Mouse (Mus musculus) cortical plate, adult 2 months (tissue): ENCODE measurements around the gene Synpo2.

Source experiments
- CTCF ChIP-seq: fragments of 200-500 bp; IDR thresholded peaks from 2 replicates; pipeline ENCODE4 v1.5.1; 2011; ENCODE audit warnings: mild to moderate bottlenecking, control low read depth, low read length; ENCODE audit not compliant: insufficient read depth; ENCODE audit errors: extremely low read depth
- POLR2A ChIP-seq: fragments of 200-500 bp; IDR thresholded peaks from 2 replicates; pipeline ENCODE4 v1.6.1; 2011; ENCODE audit warnings: mild to moderate bottlenecking, low read length, control low read depth; ENCODE audit not compliant: insufficient read depth; ENCODE audit errors: extremely low read depth

DNA sequence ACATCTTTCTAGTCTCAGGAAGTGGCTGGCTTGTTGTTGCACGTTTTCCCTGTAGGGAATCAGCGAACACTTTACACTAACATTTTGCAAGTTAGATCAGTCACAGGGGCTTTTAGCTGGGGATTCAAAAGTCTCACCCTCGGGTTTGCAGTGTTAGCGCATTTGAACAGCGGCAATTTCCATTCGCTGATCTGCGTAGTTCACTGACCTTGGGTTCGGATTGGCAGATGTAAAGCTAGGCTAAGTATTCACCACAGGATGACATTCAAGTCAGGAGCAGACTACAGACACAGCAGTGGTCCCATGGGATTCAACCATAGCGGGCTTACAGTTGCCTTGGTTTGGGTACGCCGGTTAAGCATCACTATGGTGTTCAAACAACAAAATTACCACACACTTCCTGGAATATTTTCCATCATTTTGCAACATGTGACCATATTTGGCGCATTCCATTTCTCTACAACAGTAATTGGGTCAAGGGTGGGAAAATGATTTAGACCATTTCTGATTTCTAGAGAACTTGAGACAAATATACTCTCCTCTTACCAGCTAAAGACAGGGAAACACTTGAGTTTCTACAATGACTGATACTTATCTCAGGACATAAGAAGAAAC is 47.2 kb downstream of the Synpo2 start:
- no peak for TF ChIP-seq POLR2A
- TF ChIP-seq CTCF: no peak
